Mouse (Mus musculus): ENCODE measurements around the gene Mast1. TPM values are rescaled to one million over a fixed set of nuclear protein-coding genes. Genes with fewer than 3 reads are reported as not detected.
A peak's percentile ranks its signal among the peaks of the same experiment; 100 is the strongest.

The Mast1 gene
- polyA plus RNA-seq (2012; rRNA removed), result 0.18 and 0.38 TPM in 2 replicates

DNA sequence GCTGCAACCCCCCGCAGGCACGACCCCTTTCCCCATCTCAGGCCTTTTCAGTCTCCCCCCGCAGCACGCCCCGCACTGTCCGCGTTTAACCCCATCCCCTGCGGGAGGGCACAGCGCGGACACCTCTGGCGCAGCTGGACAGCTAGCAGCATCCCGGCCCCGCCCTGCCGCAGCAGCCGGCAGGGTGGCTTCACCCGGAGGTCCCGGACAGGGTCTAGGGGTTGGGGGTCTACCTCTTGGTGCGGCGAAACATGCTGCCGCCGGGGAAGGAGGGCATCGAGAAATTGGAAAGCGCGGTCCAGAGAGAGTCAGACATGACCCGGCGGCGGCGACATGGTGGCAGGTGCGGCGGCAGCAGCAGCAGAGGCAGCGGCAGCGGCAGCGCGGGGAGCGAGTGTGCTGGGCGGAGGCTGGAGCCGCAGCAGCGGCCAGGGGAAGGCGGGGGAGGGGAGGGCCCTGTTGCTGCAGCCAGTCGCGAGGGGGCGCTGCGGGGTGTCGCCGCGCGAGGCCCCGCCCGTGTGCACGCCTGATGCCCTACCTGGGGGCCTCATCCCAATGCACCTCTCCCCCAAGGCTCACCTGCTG lies at the start of gene Mast1:
Gene Mast1 (minus strand): TSS at position 398 of the 585 bp plus-strand sequence.
- Histone ChIP-seq H3K4me1 (ENCODE audit: control insufficient read depth, insufficient read depth, low read length) (no peaks in the 10 kb centered on the region), H3K27ac (ENCODE audit: insufficient read depth, low read depth, low read length) (no peak within 1 kb of the TSS), H3K27me3 (replicated peaks; ENCODE audit: control insufficient read depth, insufficient read depth, low read length) (peaks cover 3% of the 10 kb centered on the region), H3K36me3 (ENCODE audit: control insufficient read depth, insufficient read depth, low read length) (no peaks in the 10 kb centered on the region), H3K4me3 (ENCODE audit: insufficient read depth, low read depth, low read length) (peak within 1 kb of the TSS; percentile 7; the same call in 1 of the 2 replicates)
- peak; percentile 29 for DNase-seq
- 1% methylated on average over 49 of the region's 50 CpGs for WGBS
- peak; percentile 55 for TF ChIP-seq CTCF (conservative IDR thresholded peaks at IDR 0.05; ENCODE audit: insufficient read depth, insufficient read length, low read depth, low read length)
- TF ChIP-seq POLR2A (IDR thresholded peaks at IDR 0.05; ENCODE audit: low read depth, low read length), result no peak

- 43% methylated on average over 8 of the region's 8 CpGs for WGBS
- DNase-seq, result no peak
- Histone ChIP-seq H3K27ac (ENCODE audit: insufficient read depth, low read depth, low read length) (peak overlapping the region; percentile 84), H3K27me3 (replicated peaks; ENCODE audit: control insufficient read depth, insufficient read depth, low read length) (no peaks in the 10 kb centered on the region), H3K36me3 (ENCODE audit: control insufficient read depth, insufficient read depth, low read length) (no peaks in the 10 kb centered on the region), H3K4me1 (ENCODE audit: control insufficient read depth, insufficient read depth, low read length) (peaks cover 34% of the 10 kb centered on the region), H3K4me3 (ENCODE audit: insufficient read depth, low read depth, low read length) (peak overlapping the region; percentile 34)
- TF ChIP-seq CTCF (conservative IDR thresholded peaks at IDR 0.05; ENCODE audit: insufficient read depth, insufficient read length, low read depth, low read length) (no peak), POLR2A (IDR thresholded peaks at IDR 0.05; ENCODE audit: low read depth, low read length) (no peak)
Measured at GRCm38 (mm10) chr8:84986379-84986945, 49.3 kb upstream of the Mast1 start.

DNA sequence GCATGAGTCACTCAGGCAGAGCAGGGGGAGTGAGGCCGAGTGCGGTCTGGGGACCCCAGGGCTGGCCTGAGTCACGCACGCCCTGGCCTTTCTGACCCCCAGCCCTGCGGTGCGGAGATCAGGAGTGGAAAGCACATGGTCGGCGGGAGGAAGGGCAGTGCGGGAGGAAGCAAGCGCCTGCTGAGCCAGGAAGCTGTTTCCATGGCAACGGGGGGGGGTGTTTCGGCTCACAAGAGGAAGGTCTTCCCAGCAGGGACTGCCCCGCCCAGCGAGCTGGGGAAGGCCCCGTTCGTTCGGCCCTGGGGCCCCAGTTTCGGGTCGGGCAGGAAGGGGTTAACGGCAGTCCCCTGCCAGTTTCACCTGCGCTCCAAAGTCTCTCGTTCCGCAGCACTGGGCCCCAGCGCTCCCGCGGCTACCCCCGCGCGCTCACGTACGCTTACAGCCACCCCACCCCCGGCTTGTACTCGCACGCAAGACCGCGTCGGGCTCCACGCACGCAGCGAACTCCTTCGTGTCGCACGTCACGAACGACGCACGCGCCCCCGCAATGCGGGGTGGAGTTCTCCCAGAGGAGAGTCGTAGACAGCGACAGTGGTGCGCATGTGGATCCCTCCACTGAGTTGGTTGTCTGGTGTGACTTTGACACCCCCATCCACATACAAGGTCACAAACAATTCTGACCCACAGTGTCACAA lies 48.7 kb upstream of the Mast1 start:
- TF ChIP-seq CTCF (conservative IDR thresholded peaks at IDR 0.05; ENCODE audit: insufficient read depth, insufficient read length, low read depth, low read length) (no peak), POLR2A (IDR thresholded peaks at IDR 0.05; ENCODE audit: low read depth, low read length) (no peak)
- under 1% methylated on average over 53 of the region's 53 CpGs for WGBS
- peak; percentile 96 for DNase-seq
- no peaks in the 10 kb centered on the region for H3K27me3 ChIP-seq (replicated peaks; ENCODE audit: control insufficient read depth, insufficient read depth, low read length)
- H3K4me3 ChIP-seq (ENCODE audit: insufficient read depth, low read depth, low read length), result peak overlapping the region; percentile 34
- peaks cover 40% of the 10 kb centered on the region for H3K4me1 ChIP-seq (ENCODE audit: control insufficient read depth, insufficient read depth, low read length)
- peak overlapping the region; percentile 84 for H3K27ac ChIP-seq (ENCODE audit: insufficient read depth, low read depth, low read length)
- no peaks in the 10 kb centered on the region for H3K36me3 ChIP-seq (ENCODE audit: control insufficient read depth, insufficient read depth, low read length)

DNA sequence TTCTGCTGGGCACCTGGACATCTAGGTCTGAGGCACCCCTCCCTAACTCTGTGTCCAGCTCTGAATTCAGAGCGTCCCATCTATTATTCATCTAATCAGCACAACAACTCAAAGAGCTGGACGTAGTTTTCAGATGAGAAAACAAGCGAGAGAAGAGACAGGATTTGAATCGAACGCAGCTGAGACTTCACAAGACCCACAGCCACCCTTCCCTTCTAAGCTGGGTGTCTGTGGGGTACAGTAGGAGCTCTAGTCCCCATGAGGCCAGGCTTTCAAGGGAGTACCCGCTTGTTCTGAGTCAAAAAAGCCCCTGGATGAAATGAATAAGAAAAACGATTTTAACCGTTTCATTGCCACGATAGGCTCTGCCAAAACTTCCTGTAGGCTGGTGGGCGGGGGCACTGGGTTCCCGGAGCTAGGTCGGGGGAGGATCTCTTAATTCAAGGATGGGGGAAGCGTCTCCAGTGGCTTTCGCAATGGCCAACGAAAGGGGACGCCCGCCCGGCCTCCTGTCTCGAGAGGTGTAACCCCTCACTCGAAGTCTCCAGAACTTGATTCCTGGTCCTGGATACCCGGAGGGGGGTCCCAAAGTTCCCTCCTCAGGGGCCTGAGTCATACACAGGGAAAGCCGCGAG lies 48.0 kb upstream of the Mast1 start:
- Histone ChIP-seq H3K4me3 (ENCODE audit: insufficient read depth, low read depth, low read length) (peak overlapping the region; percentile 34), H3K36me3 (ENCODE audit: control insufficient read depth, insufficient read depth, low read length) (no peaks in the 10 kb centered on the region), H3K27ac (ENCODE audit: insufficient read depth, low read depth, low read length) (peak overlapping the region; percentile 84), H3K27me3 (replicated peaks; ENCODE audit: control insufficient read depth, insufficient read depth, low read length) (no peaks in the 10 kb centered on the region), H3K4me1 (ENCODE audit: control insufficient read depth, insufficient read depth, low read length) (peaks cover 45% of the 10 kb centered on the region)
- WGBS, result 2% methylated on average over 23 of the region's 23 CpGs
- no peak for DNase-seq
- no peak for TF ChIP-seq CTCF (conservative IDR thresholded peaks at IDR 0.05; ENCODE audit: insufficient read depth, insufficient read length, low read depth, low read length)
- no peak for TF ChIP-seq POLR2A (IDR thresholded peaks at IDR 0.05; ENCODE audit: low read depth, low read length)

- TF ChIP-seq POLR2A (IDR thresholded peaks at IDR 0.05; ENCODE audit: low read depth, low read length), result no peak
- no peak for TF ChIP-seq CTCF (conservative IDR thresholded peaks at IDR 0.05; ENCODE audit: insufficient read depth, insufficient read length, low read depth, low read length)
- H3K4me3 ChIP-seq (ENCODE audit: insufficient read depth, low read depth, low read length), result no peak overlapping the region
- 4% methylated on average over 16 of the region's 16 CpGs for WGBS
- H3K4me1 ChIP-seq (ENCODE audit: control insufficient read depth, insufficient read depth, low read length), result peaks cover 45% of the 10 kb centered on the region
- peak; percentile 80 for DNase-seq
- no peaks in the 10 kb centered on the region for H3K27me3 ChIP-seq (replicated peaks; ENCODE audit: control insufficient read depth, insufficient read depth, low read length)
- peak overlapping the region; percentile 84 for H3K27ac ChIP-seq (ENCODE audit: insufficient read depth, low read depth, low read length)
- H3K36me3 ChIP-seq (ENCODE audit: control insufficient read depth, insufficient read depth, low read length), result no peaks in the 10 kb centered on the region
Measured at GRCm38 (mm10) chr8:84984294-84985048, 47.3 kb upstream of the Mast1 start.

GRCm38 (mm10) chr8:84982499-84983011 lies 45.4 kb upstream of the Mast1 start:
- peaks cover 49% of the 10 kb centered on the region for H3K4me1 ChIP-seq (ENCODE audit: control insufficient read depth, insufficient read depth, low read length)
- no peaks in the 10 kb centered on the region for H3K27me3 ChIP-seq (replicated peaks; ENCODE audit: control insufficient read depth, insufficient read depth, low read length)
- H3K36me3 ChIP-seq (ENCODE audit: control insufficient read depth, insufficient read depth, low read length), result no peaks in the 10 kb centered on the region
- H3K4me3 ChIP-seq (ENCODE audit: insufficient read depth, low read depth, low read length), result no peak overlapping the region
- WGBS, result 45% methylated on average over 3 of the region's 3 CpGs
- DNase-seq, result no peak
- TF ChIP-seq POLR2A (IDR thresholded peaks at IDR 0.05; ENCODE audit: low read depth, low read length), result no peak
- TF ChIP-seq CTCF (conservative IDR thresholded peaks at IDR 0.05; ENCODE audit: insufficient read depth, insufficient read length, low read depth, low read length), result no peak
- H3K27ac ChIP-seq (ENCODE audit: insufficient read depth, low read depth, low read length), result peak overlapping the region; percentile 98

All from kidney, adult 2 months (tissue).